Mouse (Mus musculus): ENCODE results near the gene Spon1. TPM values are rescaled to one million over a fixed set of nuclear protein-coding genes. Genes with fewer than 3 reads are reported as not detected.

The Spon1 gene
- polyA plus RNA-seq, 1 experiment from 2014 or later, result 79.7 TPM

GRCm38 (mm10) chr7:113965625-113966024, 199.8 kb downstream of the Spon1 start:
- H3K9me3 ChIP-seq (ENCODE audit: control insufficient read depth, low read length), result no peaks in the 10 kb centered on the region
- no peaks in the 10 kb centered on the region for H3K36me3 ChIP-seq (ENCODE audit: control insufficient read depth, insufficient read depth, low read length)
- no peak overlapping the region for H3K4me2 ChIP-seq (ENCODE audit: low read length)
- 82% methylated on average over 8 of the region's 8 CpGs for WGBS
- H3K9ac ChIP-seq (ENCODE audit: low read length), result no peak overlapping the region
- H3K27me3 ChIP-seq (ENCODE audit: control insufficient read depth, insufficient read depth, low read length), result no peaks in the 10 kb centered on the region
- H3K4me1 ChIP-seq (ENCODE audit: control insufficient read depth in 2 of 2, insufficient read depth in 2 of 2, low read length in 2 of 2), result peaks cover 5 to 6% of the 10 kb centered on the region in 2 experiments; a peak in 2 of 4 replicates
- H3K4me3 ChIP-seq (ENCODE audit: control insufficient read depth in 1 of 2, insufficient read depth in 1 of 2, low read depth in 1 of 2, low read length in 2 of 2), result no peak overlapping the region
- ATAC-seq (ENCODE audit: insufficient number of reproducible peaks, insufficient read depth, low FRiP score, low read depth), result no peak
- no peak overlapping the region for H3K27ac ChIP-seq (replicated peaks in 1 of 2; ENCODE audit: control insufficient read depth in 1 of 2, insufficient read depth in 1 of 2, low read depth in 2 of 2, low read length in 2 of 2)

DNA sequence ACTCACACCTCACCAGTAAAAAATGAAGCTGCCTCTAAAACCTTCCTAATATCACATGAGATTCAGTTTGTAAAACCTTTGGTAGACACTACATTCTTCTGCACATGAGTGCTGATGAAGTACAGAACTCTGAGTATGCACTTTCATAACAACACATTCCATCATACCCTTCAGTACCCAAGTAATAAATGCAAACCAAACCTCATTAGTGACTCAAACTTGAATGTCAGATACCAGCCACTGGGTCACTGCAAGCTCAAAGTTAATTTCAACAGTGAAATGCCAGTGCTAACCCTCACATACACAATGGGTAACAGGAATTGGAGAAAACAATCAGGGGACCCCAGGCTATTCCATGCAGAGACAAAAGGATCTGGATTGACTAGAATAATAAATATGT, 203.4 kb downstream of the Spon1 start:
- Histone ChIP-seq H3K27ac (replicated peaks in 1 of 2; ENCODE audit: control insufficient read depth in 1 of 2, insufficient read depth in 1 of 2, low read depth in 2 of 2, low read length in 2 of 2) (no peak overlapping the region), H3K9me3 (ENCODE audit: control insufficient read depth, low read length) (peaks cover 9% of the 10 kb centered on the region; the same call in 1 of the 2 replicates), H3K4me3 (ENCODE audit: control insufficient read depth in 1 of 2, insufficient read depth in 1 of 2, low read depth in 1 of 2, low read length in 2 of 2) (no peak overlapping the region), H3K4me1 (ENCODE audit: control insufficient read depth in 2 of 2, insufficient read depth in 2 of 2, low read length in 2 of 2) (no peaks in the 10 kb centered on the region), H3K9ac (ENCODE audit: low read length) (no peak overlapping the region), H3K36me3 (ENCODE audit: control insufficient read depth, insufficient read depth, low read length) (no peaks in the 10 kb centered on the region), H3K27me3 (ENCODE audit: control insufficient read depth, insufficient read depth, low read length) (no peaks in the 10 kb centered on the region), H3K4me2 (ENCODE audit: low read length) (no peak overlapping the region)
- ATAC-seq (ENCODE audit: insufficient number of reproducible peaks, insufficient read depth, low FRiP score, low read depth), result no peak

DNA sequence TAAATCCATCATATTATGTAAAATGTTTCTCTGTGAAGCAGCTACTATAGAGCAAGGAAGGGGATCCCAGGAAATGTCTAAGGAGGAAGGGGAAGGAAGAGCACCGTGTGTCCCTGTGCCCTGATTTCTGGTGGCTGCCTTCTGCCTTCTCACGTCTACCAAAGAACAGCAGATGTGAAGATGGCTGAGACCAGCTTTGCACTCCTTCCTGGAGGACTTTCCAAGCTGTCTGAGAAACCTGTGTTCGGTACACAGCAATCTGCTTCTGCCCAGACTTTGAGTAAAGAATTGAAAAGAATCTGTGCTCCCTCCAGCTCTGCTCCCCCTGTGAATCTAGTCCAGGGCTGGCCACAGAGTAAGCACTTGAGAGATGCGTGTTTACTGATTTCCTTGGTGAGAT, 206.7 kb downstream of the Spon1 start:
- no peak overlapping the region for H3K9ac ChIP-seq (ENCODE audit: low read length)
- ATAC-seq (ENCODE audit: insufficient number of reproducible peaks, insufficient read depth, low FRiP score, low read depth), result no peak
- no peak overlapping the region for H3K4me2 ChIP-seq (ENCODE audit: low read length)
- H3K36me3 ChIP-seq (ENCODE audit: control insufficient read depth, insufficient read depth, low read length), result no peaks in the 10 kb centered on the region
- 89% methylated on average over 4 of the region's 4 CpGs for WGBS
- H3K27me3 ChIP-seq (ENCODE audit: control insufficient read depth, insufficient read depth, low read length), result no peaks in the 10 kb centered on the region
- no peaks in the 10 kb centered on the region for H3K4me1 ChIP-seq (ENCODE audit: control insufficient read depth in 2 of 2, insufficient read depth in 2 of 2, low read length in 2 of 2)
- H3K9me3 ChIP-seq (ENCODE audit: control insufficient read depth, low read length), result peaks cover 9% of the 10 kb centered on the region; the same call in 1 of the 2 replicates
- H3K4me3 ChIP-seq (ENCODE audit: control insufficient read depth in 1 of 2, insufficient read depth in 1 of 2, low read depth in 1 of 2, low read length in 2 of 2), result no peak overlapping the region
- H3K27ac ChIP-seq (replicated peaks in 1 of 2; ENCODE audit: control insufficient read depth in 1 of 2, insufficient read depth in 1 of 2, low read depth in 2 of 2, low read length in 2 of 2), result no peak overlapping the region

- Histone ChIP-seq H3K9me3 (ENCODE audit: control insufficient read depth, low read length) (0 out of 2 replicates have a peak, but pooled peaks cover 5% of the 10 kb centered on the region), H3K27me3 (ENCODE audit: control insufficient read depth, insufficient read depth, low read length) (no peaks in the 10 kb centered on the region), H3K4me3 (ENCODE audit: control insufficient read depth in 1 of 2, insufficient read depth in 1 of 2, low read depth in 1 of 2, low read length in 2 of 2) (no peak overlapping the region), H3K4me1 (ENCODE audit: control insufficient read depth in 2 of 2, insufficient read depth in 2 of 2, low read length in 2 of 2) (no peaks in the 10 kb centered on the region), H3K36me3 (ENCODE audit: control insufficient read depth, insufficient read depth, low read length) (no peaks in the 10 kb centered on the region), H3K4me2 (ENCODE audit: low read length) (no peak overlapping the region), H3K9ac (ENCODE audit: low read length) (no peak overlapping the region), H3K27ac (replicated peaks in 1 of 2; ENCODE audit: control insufficient read depth in 1 of 2, insufficient read depth in 1 of 2, low read depth in 2 of 2, low read length in 2 of 2) (no peak overlapping the region)
- ATAC-seq (ENCODE audit: insufficient number of reproducible peaks, insufficient read depth, low FRiP score, low read depth), result no peak
- WGBS, result 82% methylated on average over 10 of the region's 10 CpGs
These were observed 220.8 kb downstream of the Spon1 start for GRCm38 (mm10) chr7:113986406-113987134.

DNA sequence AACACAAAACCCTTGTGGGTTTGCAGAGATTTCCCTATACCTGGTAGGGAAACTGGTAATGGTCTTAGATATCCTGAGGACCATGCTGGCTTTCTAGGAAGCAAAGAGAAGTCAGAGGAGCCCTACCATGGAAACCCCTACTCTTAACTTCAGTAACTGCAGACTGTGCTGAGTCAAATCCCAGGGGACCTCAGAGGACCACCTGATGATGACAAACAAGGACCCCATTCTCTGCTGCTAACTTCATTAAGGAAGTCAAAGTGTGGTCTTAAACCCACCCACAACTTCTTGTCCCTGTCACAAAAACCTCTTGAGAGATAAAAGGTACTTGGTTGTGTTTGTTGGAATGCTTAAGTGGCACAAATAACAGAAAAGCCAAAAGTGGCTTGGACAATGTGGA, 222.4 kb downstream of the Spon1 start:
- no peak for ATAC-seq (ENCODE audit: insufficient number of reproducible peaks, insufficient read depth, low FRiP score, low read depth)
- Histone ChIP-seq H3K4me3 (ENCODE audit: control insufficient read depth in 1 of 2, insufficient read depth in 1 of 2, low read depth in 1 of 2, low read length in 2 of 2) (no peak overlapping the region), H3K4me1 (ENCODE audit: control insufficient read depth in 2 of 2, insufficient read depth in 2 of 2, low read length in 2 of 2) (no peaks in the 10 kb centered on the region), H3K9ac (ENCODE audit: low read length) (no peak overlapping the region), H3K27me3 (ENCODE audit: control insufficient read depth, insufficient read depth, low read length) (no peaks in the 10 kb centered on the region), H3K9me3 (ENCODE audit: control insufficient read depth, low read length) (0 out of 2 replicates have a peak, but pooled peaks cover 5% of the 10 kb centered on the region), H3K36me3 (ENCODE audit: control insufficient read depth, insufficient read depth, low read length) (no peaks in the 10 kb centered on the region), H3K4me2 (ENCODE audit: low read length) (no peak overlapping the region), H3K27ac (replicated peaks in 1 of 2; ENCODE audit: control insufficient read depth in 1 of 2, insufficient read depth in 1 of 2, low read depth in 2 of 2, low read length in 2 of 2) (no peak overlapping the region)

- no peak overlapping the region for H3K27ac ChIP-seq (replicated peaks in 1 of 2; ENCODE audit: control insufficient read depth in 1 of 2, insufficient read depth in 1 of 2, low read depth in 2 of 2, low read length in 2 of 2)
- no peaks in the 10 kb centered on the region for H3K4me1 ChIP-seq (ENCODE audit: control insufficient read depth in 2 of 2, insufficient read depth in 2 of 2, low read length in 2 of 2)
- WGBS, result 64% methylated on average over 7 of the region's 7 CpGs
- H3K36me3 ChIP-seq (ENCODE audit: control insufficient read depth, insufficient read depth, low read length), result no peaks in the 10 kb centered on the region
- no peaks in the 10 kb centered on the region for H3K27me3 ChIP-seq (ENCODE audit: control insufficient read depth, insufficient read depth, low read length)
- peaks cover 4% of the 10 kb centered on the region; the same call in 1 of the 2 replicates for H3K9me3 ChIP-seq (ENCODE audit: control insufficient read depth, low read length)
- H3K4me2 ChIP-seq (ENCODE audit: low read length), result no peak overlapping the region
- no peak overlapping the region for H3K9ac ChIP-seq (ENCODE audit: low read length)
- H3K4me3 ChIP-seq (ENCODE audit: control insufficient read depth in 1 of 2, insufficient read depth in 1 of 2, low read depth in 1 of 2, low read length in 2 of 2), result no peak overlapping the region
- ATAC-seq (ENCODE audit: insufficient number of reproducible peaks, insufficient read depth, low FRiP score, low read depth), result no peak
These were observed 232.0 kb downstream of the Spon1 start for GRCm38 (mm10) chr7:113997675-113998354.

- Histone ChIP-seq H3K4me2 (ENCODE audit: low read length) (no peak overlapping the region), H3K4me1 (ENCODE audit: control insufficient read depth in 2 of 2, insufficient read depth in 2 of 2, low read length in 2 of 2) (peaks cover 0 to 2% of the 10 kb centered on the region in 2 experiments; a peak in 1 of 4 replicates), H3K27ac (replicated peaks in 1 of 2; ENCODE audit: control insufficient read depth in 1 of 2, insufficient read depth in 1 of 2, low read depth in 2 of 2, low read length in 2 of 2) (no peak overlapping the region), H3K9ac (ENCODE audit: low read length) (no peak overlapping the region), H3K27me3 (ENCODE audit: control insufficient read depth, insufficient read depth, low read length) (no peaks in the 10 kb centered on the region), H3K4me3 (ENCODE audit: control insufficient read depth in 1 of 2, insufficient read depth in 1 of 2, low read depth in 1 of 2, low read length in 2 of 2) (no peak overlapping the region), H3K9me3 (ENCODE audit: control insufficient read depth, low read length) (peaks cover 4% of the 10 kb centered on the region; the same call in 1 of the 2 replicates), H3K36me3 (ENCODE audit: control insufficient read depth, insufficient read depth, low read length) (no peaks in the 10 kb centered on the region)
- WGBS, result 39% methylated on average over 5 of the region's 5 CpGs
- ATAC-seq (ENCODE audit: insufficient number of reproducible peaks, insufficient read depth, low FRiP score, low read depth), result no peak
These were observed 238.4 kb downstream of the Spon1 start for GRCm38 (mm10) chr7:114004171-114004570.

All from heart, embryonic 14.5 days (tissue).